Mouse (Mus musculus) common myeloid progenitor, adult 5-6 weeks (primary cell): ENCODE results near the gene Baz1a. TPM values are rescaled to one million over a fixed set of nuclear protein-coding genes. Genes with fewer than 3 reads are reported as not detected.
A peak's percentile ranks its signal among the peaks of the same experiment; 100 is the strongest.

ENCODE experiments used
- ATAC-seq: replicated peaks from 2 replicates; pipeline ENCODE4 v1.8.0; 2016; ENCODE audit warnings: low read depth, mild to moderate bottlenecking, moderate TSS enrichment, inconsistent platforms; ENCODE audit not compliant: poor library complexity, severe bottlenecking
- total RNA-seq: library from RNA; stranded (forward); fragments of 200-1000, 187-1606 nt; gene quantifications from 2 replicates; pipeline ENCODE4 v1.2.3, GENCODE M21; 2017

Baz1a gene
- total RNA-seq, 1 experiment from 2014 or later: 152 TPM

DNA sequence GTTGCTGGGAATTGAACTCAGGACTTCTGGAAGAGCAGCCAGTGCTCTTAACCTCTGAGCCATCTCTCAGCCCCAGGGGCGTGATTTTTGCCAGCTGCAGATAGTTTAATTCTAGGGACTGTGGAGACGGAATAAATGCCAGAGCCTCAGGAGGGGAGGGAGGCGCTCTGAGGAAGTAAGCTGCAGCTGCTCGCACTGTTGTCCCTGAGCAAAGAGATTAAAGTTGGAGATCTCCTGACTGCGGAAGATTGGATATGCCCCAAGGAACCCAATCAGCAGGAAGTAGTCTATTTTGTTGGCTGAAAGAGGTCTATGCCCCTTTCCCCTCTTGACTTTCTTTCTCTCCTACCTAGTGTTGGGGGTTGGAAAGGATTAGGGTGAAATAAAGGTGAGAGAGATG lies 137.3 kb downstream of the Baz1a start:
- no peak for ATAC-seq

DNA sequence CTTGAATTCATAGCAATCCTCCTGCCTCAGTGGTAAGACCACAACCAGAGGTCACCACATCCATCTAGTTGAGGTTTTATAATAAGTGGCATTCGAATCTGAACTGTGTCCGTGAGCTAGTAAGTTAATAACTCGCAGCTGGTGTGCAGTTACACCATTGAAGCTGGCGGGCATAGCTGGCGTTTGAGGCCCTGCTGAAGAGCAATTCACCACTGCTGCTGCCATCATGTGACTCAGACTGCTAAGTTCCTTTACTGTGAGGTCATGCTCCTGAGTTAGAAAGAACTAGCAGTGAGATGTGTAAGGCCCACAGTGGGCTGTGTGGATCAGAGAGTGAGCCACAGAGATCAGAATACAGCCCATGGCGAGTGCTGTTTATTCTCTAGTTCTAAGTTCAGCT lies 139.4 kb downstream of the Baz1a start:
- no peak for ATAC-seq

DNA sequence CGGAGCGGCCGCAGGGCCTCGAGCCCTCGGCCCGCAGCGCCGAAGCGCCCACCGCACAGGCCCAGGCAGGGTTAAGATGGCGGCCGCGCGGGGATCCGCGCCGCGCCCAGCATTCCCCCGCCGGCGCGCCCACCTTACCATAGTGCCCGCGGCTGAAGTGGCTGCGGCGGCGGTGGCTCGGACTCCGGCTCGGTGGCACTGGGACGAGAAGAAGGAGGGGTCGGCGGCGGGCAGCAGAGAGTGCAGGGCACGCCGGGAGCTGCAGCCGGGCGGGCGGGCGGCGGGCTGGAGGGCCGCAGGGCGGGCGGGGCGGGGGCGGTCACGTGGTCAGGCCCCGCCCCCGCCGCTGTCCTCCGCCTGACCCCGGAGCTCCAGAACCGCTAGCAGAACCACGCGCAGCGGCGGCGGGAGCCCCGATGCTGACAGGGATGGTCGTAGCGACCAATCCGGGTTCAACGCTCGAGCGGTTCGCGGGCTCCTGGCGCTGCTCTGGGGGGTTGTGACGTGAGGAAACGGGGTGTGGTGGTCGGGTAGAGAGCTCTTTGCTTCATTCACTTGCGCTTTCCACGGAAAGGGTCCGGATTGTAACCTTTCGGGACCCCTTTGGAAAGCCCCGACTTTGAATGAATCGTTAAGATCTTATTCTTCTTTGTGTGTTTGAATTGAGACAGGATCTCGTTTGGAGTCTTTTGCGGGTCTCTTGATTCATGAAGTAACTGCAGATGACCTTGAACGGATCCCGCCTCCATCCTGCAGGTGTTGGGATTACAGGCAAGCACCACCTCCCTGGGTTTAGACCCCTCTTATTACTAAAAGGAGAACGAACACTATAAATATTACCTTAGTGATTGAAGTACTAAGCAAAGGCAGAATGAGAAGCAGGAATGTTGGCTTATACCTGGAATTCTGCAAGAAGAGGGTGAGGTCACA lies 151.3 kb downstream of the Baz1a start, which contains the start of gene Cfl2:
TSS of gene Cfl2 (minus strand) at position 272 of the 930 bp plus-strand sequence.
- peak; percentile 83 for ATAC-seq

DNA sequence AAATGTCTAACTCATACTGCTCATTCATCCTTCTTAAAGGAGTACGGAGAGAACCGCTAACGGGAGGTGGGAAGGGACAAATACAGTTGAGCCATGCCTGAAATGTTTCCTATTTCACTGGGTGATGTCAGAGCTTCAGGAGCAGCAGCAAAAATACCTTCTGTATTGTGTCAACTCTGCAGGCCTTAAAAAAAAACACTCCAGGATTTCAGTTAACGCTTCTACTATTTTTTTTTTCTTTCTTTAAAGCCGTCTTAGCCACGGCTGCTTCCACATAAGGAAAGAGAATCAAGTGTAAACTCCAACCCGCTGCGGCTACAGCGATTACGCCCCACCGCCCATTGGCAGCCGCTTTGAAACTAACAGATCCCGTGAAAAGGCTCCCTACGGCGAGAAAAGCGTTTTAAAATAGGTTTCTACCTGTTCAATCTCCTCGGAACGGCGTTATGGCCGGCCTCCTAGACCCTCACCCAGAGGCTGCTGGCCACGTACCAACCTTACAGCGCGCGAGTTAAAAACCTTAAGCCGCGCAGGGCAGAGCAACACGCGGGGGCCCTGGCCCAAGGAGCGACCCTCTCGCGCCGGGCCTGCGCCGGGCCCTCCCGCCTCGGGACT lies 152.1 kb downstream of the Baz1a start:
- ATAC-seq: peak; percentile 26; the same call in 1 of the 2 replicates

DNA sequence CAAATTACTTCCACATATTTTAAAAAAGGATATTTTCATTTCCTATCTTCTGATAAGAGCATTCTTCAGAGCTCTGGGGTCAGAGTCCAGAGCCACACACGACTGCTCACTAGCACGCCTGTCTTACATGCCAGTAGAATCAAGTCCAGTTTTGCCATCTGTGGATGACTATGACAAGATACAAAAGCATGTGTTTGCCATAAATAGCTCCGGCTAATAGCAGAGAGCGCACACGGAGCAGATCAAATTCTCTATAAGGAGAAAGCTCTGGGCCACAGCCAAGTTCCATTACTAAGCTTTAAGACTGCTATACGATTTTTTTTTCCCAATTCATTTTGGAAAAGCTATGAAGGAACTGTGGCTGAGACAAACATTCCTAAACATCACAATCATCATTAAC lies 154.6 kb downstream of the Baz1a start:
- no peak for ATAC-seq

DNA sequence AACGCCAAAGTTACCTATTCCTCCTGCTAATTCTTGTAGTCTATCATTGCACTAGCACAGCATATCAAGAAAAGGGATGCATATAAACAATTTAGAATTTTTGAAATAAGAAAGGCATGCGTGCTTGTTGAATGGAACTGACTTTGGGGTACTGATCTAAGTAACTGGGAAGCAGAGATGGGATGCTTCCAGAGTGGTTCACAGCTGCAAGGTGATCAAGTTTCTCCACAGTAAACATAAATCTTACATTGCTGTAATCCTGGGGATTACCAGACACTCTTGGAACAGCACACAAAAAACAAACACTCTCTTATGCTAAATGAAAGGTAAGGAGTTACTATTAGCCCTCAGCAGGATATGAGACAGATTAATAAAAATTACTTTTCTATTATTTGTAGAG lies 163.6 kb downstream of the Baz1a start:
- ATAC-seq: no peak

DNA sequence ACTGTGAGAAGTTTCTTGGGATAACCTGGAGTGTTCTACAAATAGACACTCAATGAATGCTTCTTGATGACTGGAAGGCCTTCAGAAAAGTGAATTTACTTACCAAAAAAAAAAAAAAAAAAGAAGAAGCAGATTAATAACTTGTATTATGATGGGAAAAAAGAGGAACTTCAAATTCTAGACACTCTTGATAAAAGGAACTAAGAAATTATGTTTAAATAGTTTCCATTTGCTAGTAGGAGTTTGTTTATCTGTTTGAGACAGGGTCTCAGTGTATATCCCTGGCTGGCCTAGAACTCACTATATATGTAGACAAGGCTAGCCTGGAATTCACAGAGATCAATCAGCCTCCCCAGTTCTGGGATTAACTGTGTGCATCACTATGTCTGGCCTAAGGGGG lies 169.7 kb downstream of the Baz1a start:
- peak; percentile 62; the same call in 1 of the 2 replicates for ATAC-seq

Other genes starting within 250 kb of the Baz1a start
- gene Snx6, start 218.6 kb downstream of the Baz1a start, total RNA-seq: 74.9 and 106 TPM in 2 replicates
- 18.6 and 39.9 TPM in 2 replicates for gene Cfl2, start 151.5 kb downstream of the Baz1a start, total RNA-seq
- gene Gm20403, start 27.8 kb downstream of the Baz1a start, total RNA-seq: not detected in 2 replicates
- 10.0 and 10.2 TPM in 2 replicates for gene 2700097O09Rik, start 65.8 kb upstream of the Baz1a start, total RNA-seq
- 153 and 172 TPM in 2 replicates for gene Srp54a, start 65.9 kb upstream of the Baz1a start, total RNA-seq
- gene Fam177a, start 110.1 kb upstream of the Baz1a start, total RNA-seq: 11.4 and 18.5 TPM in 2 replicates
- gene Srp54b, start 140.8 kb upstream of the Baz1a start, total RNA-seq: 58.1 and 71.5 TPM in 2 replicates
- not detected in 2 replicates for gene 1700047I17Rik2, start 185.2 kb upstream of the Baz1a start, total RNA-seq
- gene Srp54c, start 215.8 kb upstream of the Baz1a start, total RNA-seq: 94.8 and 98.0 TPM in 2 replicates